Mouse (Mus musculus) liver, embryonic 14.5 days (tissue): ENCODE data around the gene Ralgapa1.

Experiments
- CTCF ChIP-seq: IDR thresholded peaks from 2 replicates; pipeline ENCODE4 v1.5.1; 2016; ENCODE audit warnings: antibody characterized with exemption, low read depth, control low read depth
- EP300 ChIP-seq: IDR thresholded peaks from 2 replicates; pipeline ENCODE4 v1.6.1; 2016; ENCODE audit warnings: antibody characterized with exemption, low read depth

GRCm38 (mm10) chr12:55824027-55824426 lies 3.1 kb upstream of the Ralgapa1 start:
- TF ChIP-seq CTCF (no peak), EP300 (no peak)
